Mouse (Mus musculus) MEL-GATA-1-ER (cell line): Measurements from ENCODE around the gene Gpam.

ENCODE experiments used
- DNase-seq: peaks from one replicate; pipeline ENCODE4 v3.0.0-alpha.2; 2012; ENCODE audit warnings: low read depth; ENCODE audit errors: extremely low read depth

The Gpam gene

GRCm38 (mm10) chr19:55103081-55103830 is 23.8 kb downstream of the Gpam start:
- DNase-seq, result no peak

- DNase-seq, result no peak
These were observed 25.4 kb downstream of the Gpam start for GRCm38 (mm10) chr19:55101659-55102058.

DNA sequence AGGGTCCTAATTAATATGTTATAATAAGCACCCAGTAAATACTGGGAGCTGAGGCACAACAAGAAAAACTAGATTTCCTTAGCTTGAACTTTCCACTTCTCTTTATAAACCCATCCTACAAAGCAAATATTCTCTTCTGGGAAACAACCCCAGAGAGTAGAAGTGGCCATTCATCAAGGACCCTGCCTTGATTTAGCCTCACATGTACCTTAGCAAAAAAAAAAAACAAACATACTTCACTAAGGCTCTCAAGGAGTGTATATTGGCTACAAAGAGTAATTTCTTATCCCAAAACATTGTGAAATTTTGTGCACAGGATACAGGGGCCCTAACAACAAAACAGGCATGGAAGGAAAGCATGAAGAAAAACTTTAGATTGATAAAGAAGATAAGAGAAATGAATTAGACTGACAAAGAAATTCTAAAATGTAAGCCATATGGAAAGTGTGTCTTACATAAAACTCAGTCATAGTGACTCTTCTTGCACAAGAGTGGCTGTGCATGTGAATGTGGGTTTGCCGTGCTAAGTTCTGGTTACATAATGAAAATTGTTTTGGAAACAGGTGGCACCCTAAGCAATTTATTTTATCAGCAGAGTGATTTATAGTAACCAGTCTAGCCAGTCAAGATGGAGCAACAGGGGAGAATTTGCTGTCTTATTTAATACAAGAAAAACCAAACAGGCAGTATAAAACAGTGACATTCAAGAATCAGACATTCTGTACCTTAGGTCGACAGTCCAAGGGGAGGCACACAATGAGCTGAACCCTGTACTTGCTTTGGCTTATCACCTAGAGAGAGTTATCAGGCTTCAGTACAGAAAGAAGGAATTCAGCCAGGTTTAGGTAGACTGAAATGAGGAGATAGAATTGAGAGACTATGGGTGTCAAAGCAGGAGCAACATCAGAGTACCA is 26.6 kb downstream of the Gpam start:
- DNase-seq, result no peak

DNA sequence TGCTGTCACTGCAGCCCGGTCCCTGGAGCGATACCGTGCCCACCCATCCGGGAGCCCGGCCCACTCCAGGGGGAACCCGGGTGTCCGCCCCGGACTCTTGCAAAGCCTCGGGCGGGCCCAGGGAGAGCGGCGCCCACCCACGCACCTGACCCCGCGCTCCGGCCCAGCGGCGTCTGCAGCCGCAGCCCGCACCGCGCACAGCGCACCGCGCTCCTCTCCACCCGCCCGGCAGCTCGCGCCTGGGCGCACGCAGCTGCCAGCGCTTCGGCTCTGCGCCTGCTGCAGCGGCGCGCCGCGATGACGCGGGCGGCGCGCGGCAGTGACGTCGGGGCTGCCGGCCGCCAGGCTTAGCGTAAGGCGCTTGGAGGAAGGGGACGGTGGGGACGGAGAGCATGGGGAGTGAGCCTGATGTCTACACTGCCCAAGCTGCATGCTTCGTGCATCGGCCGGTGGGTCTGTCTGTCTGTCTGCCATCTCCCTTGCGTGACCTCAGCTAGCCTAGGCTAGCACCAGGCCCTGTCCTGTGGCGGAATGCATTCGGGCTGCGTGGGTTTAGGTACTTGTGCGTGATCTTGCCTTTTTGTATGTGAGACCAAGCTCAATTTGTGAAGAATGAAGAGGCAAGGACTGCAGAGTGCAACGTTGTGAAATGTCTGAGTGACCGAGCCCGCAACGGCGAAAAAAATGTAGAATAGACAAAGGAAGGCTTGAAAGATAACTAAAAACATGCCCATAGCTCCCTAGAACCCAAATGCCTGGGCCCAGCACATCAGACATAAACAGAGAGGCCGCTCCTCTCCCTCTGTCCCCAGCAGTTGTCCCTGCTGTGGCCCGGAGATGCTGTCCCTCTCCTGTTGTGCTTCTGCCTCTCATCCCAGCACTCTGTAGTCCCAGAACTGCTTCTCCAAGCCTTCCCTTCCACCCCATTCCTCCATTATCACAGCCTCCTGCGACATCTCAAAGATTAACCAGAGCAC is 27.6 kb downstream of the Gpam start:
- DNase-seq, result peak; percentile 71

DNA sequence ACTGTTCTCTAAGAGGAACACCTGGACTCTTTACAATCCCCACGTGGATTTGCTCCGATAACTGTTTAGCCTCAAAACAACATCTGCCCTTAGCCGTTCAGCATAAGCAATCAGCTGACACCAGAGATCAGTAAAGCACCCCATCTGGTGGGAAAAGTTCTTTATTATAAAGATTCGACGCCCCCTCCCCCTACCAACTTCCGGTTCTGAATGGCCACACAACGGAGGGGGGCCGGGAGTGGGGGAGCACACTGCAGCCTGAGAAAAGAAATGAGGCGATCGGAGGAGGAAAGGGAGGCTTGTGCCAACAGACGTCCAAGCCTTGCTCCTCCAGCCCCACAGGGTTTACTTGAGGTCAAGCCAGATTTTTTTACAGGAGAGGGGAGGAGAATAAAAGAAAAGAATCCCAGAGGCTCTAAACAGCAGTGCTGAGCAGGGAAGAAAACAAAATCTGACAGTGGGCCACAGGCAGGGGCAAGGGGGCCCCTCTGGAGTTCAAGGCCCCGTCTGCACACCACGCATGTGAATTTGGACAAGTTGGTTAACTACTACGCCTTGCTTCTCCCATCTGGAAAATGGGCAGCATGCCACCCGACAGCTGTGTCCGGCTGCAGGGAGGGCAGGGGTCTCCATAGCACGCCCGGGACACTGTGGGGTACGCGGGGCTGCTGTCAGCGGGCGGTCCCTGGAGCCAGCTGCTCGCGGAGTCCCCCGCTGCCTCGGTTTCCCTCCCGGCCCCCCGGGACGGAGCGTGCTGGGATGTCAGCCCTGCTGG is 28.4 kb downstream of the Gpam start:
- DNase-seq, result peak; percentile 33

GRCm38 (mm10) chr19:55097396-55097967 is 29.6 kb downstream of the Gpam start:
- DNase-seq, result no peak

DNA sequence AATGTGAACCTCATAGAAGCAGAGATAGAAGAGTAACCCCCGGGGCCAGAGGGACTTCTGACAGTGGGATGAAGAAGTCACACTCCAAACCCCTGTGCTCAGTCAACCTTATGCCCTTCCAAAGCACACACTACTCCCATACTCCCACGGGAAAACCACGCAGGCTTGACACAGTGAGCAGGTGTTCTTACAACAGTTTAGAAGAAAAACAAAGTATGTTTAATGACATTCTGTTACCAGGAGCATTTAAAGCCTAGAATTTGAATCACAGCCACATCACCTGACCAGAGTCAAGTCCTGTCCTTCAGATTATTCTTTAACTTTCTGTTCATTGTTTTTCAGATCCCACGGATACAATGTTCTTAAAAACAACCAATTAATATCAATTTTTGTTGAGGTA is 30.4 kb downstream of the Gpam start:
- no peak for DNase-seq

- DNase-seq, result no peak
These were observed 31.5 kb downstream of the Gpam start for GRCm38 (mm10) chr19:55095547-55095946.

DNA sequence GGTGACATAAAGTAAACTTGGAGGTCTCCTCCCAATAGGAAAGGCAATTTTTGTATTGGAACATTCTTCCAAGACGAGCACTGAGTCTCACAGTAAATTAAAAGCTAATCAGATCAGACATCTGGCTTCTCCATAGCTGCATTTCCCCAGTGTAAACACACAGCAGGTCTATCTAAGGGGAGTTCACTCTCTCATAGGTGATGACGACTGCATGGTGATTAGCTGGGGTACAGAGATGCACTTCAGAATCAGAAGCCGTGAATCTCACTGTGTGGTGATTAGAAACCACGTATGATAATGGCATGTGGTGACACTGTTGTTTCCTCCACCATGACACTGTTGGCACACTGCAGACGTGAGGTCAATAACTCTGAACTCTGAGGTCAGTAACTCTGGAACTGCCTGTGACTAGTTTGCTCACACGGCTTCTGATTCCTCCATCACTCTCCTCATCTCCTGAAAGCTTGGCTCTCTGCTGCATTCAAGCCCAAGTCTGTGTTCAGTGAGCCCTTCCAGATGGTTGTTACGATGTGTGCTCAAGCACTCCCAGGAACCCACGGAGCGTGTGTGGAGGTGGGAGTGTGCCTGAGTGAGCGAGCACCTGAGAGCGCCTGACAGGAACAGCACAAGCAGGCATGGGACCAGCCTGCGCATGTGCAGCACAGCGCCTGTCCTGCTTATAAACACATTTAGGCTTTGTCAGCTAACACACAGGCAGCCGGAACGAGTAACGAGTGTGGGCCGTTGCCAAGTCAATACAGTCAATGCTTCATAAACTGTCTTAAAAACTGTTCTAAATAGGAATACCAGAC is 35.2 kb downstream of the Gpam start:
- DNase-seq, result no peak

- DNase-seq, result no peak
These were observed 36.2 kb downstream of the Gpam start for GRCm38 (mm10) chr19:55090885-55091284.

GRCm38 (mm10) chr19:55090142-55090541 is 36.9 kb downstream of the Gpam start:
- DNase-seq, result no peak

DNA sequence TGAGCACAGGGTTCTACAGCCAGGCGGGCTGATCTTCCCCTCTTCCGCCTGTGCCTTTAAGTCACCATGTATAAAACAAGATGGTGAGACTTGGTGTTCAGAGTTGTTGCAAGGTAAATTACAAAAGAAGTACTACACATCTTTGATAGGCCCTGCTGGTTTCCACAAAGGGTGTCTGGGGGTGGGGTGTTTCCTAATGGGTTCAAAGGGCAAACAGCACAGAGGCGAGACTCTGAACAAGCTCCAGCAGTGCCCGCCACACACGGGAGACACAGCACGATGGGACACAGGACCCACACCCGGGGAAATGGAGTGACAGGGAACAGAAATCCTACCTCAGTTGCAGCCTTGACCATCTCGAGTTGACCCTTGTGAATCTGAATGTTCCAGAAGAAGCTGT is 39.3 kb downstream of the Gpam start:
- no peak for DNase-seq

DNA sequence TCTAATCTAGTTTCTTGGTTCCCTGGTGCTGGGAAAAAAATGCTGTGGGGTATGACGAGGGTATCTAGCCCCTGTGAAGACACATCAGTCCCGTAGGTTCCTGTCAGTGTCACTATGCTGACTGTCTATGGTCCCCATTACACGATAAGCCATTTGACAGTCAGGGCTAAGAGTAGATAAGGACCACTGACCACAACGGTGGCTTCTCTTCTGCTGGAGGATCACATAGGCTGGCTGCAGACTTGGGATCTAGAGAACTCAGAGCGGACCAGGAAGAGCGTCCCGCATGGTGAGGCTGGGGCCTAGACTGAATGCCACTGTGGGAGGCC is 41.2 kb downstream of the Gpam start:
- DNase-seq, result peak; percentile 77

DNA sequence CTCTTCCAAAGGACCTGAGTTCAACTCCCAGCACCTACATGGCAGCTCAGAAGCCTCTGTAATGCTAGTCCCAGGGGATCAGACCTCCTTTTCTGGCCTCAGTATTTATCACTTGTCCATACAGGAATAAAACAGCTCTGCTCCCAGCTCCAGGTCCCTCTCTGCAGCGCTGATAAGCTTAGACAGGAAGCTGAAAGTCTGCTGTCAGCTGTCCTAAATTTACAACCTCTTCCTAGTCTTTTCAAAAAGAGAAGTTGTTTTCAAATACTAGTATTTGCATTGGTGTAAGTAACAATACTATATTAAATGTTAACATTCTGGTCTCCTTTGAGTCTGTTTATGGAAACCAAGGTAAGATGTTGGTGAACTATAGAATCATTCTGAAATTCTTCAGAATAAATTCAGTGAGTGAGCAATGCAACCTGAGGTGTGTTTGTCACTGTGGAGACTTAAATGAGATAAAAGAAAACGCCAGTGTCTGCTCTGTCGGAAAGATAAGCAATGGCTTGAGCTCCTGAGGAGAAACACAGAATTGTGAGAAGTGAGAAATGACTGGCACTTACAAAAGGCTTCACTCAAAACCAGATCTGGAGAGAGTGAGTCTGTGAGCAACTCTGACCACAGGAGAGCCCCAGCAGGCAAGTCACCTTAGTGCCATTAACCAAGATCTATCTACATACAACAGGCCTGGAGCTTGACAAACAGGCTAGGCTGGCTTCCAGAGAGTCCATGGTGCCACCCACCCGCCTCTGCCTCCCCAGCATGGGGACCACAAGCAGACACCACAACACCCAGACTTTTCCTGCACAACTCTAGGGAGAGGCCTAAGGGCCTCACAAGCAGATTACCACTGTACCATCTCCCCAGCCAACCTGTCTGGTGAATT is 41.8 kb downstream of the Gpam start:
- DNase-seq, result peak; percentile 84

GRCm38 (mm10) chr19:55076822-55077221 is 50.2 kb downstream of the Gpam start:
- no peak for DNase-seq

DNA sequence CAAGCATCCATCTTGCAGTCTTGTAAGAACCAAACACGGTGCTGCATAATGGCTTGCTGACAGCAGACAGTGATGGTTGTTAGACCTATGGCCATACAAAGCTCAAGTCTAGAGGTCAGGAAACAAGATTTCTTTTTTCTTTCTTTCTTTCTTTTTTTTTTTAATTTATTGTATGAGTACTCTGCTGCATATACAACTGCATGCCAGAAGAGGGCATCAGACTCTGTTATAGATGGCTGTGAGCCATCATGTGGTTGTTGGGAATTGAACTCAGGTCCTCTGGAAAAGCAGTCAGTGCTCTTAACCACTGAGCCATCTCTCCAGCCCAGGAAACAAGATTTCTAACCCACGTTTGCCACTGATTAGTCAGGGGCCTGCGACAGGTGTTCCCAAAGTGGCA is 54.0 kb downstream of the Gpam start:
- no peak for DNase-seq

GRCm38 (mm10) chr19:55069054-55069453 is 58.0 kb downstream of the Gpam start:
- DNase-seq, result no peak

- DNase-seq, result peak; percentile 72
These were observed 63.8 kb downstream of the Gpam start for GRCm38 (mm10) chr19:55063272-55063671.

- no peak for DNase-seq
These were observed 64.5 kb downstream of the Gpam start for GRCm38 (mm10) chr19:55062501-55062900.
